Mouse (Mus musculus): ENCODE measurements around the gene Uri1. TPM values are rescaled to one million over a fixed set of nuclear protein-coding genes. Genes with fewer than 3 reads are reported as not detected.
A peak's percentile ranks its signal among the peaks of the same experiment; 100 is the strongest.

Gene Uri1
- total RNA-seq, 2 experiments from 2014 or later = 39.7 to 45.7 TPM

GRCm38 (mm10) chr7:37931631-37932030 lies 91.7 kb downstream of the Uri1 start:
- DNase-seq = no peak
- intact Hi-C loops (cut with DNase I) = loop anchor here (10.0 kb wide), 1 partner anchor 557 kb away; no protein-coding TSS in a partner anchor

GRCm38 (mm10) chr7:37929738-37930137 lies 93.6 kb downstream of the Uri1 start:
- DNase-seq = peak; percentile 74
- intact Hi-C loops (cut with DNase I) = loop anchor here (10.0 kb wide), 1 partner anchor 555 kb away; no protein-coding TSS in a partner anchor

GRCm38 (mm10) chr7:37922999-37923398 lies 100.4 kb downstream of the Uri1 start:
- DNase-seq = no peak
- intact Hi-C loops (cut with DNase I) = no loop called here

- DNase-seq = no peak
- intact Hi-C loops (cut with DNase I) = no loop called here
These were observed 101.5 kb downstream of the Uri1 start for GRCm38 (mm10) chr7:37921681-37922430.

- intact Hi-C loops (cut with DNase I) = no loop called here
- peak; percentile 14 for DNase-seq
These were observed 104.4 kb downstream of the Uri1 start for GRCm38 (mm10) chr7:37918926-37919325.

GRCm38 (mm10) chr7:37916762-37917439 lies 106.5 kb downstream of the Uri1 start:
- DNase-seq = peak; percentile 41
- intact Hi-C loops (cut with DNase I) = no loop called here

GRCm38 (mm10) chr7:37911802-37912122 lies 111.6 kb downstream of the Uri1 start:
- no peak for DNase-seq
- intact Hi-C loops (cut with DNase I) = no loop called here

- DNase-seq = no peak
- intact Hi-C loops (cut with DNase I) = no loop called here
These were observed 112.1 kb downstream of the Uri1 start for GRCm38 (mm10) chr7:37911114-37911801.

GRCm38 (mm10) chr7:37910161-37910560 lies 113.2 kb downstream of the Uri1 start:
- DNase-seq = peak; percentile 69
- intact Hi-C loops (cut with DNase I) = no loop called here

Other genes starting within 250 kb of the Uri1 start
- 10 to 100 TPM; 32.5 to 37.6 TPM for gene Zfp536, start 249.9 kb downstream of the Uri1 start, total RNA-seq (2021)
- 1 to 10 TPM; 8.7 to 8.8 TPM for gene Ccne1, start 84.0 kb upstream of the Uri1 start, total RNA-seq (2021)
- gene 1600014C10Rik, start 159.7 kb upstream of the Uri1 start, total RNA-seq (2021) = 10 to 100 TPM; 15.5 to 16.5 TPM
- under 1 TPM; 0.38 to 0.44 TPM for gene Plekhf1, start 204.5 kb upstream of the Uri1 start, total RNA-seq (2021)
- 10 to 100 TPM; 43.3 to 44.2 TPM for gene Pop4, start 247.9 kb upstream of the Uri1 start, total RNA-seq (2021)

Data from left cerebral cortex, postnatal 4 days (tissue).